Mouse (Mus musculus) neural tube, embryonic 11.5 days (tissue): Measurements from ENCODE around the gene Rnaseh1. TPM values are rescaled to one million over a fixed set of nuclear protein-coding genes. Genes with fewer than 3 reads are reported as not detected.

Experiments
- ATAC-seq: fragments of 200-750 bp; cut with Nextera tagmentation; 2 replicates; pipeline ENCODE4 v1.8.0; 2017; ENCODE audit warnings: moderate number of reproducible peaks, mild to moderate bottlenecking, moderate TSS enrichment, moderate library complexity; ENCODE audit not compliant: insufficient read depth, low FRiP score, low TSS enrichment
- DNase-seq: peaks from one replicate; pipeline ENCODE4 v3.0.0-alpha.2; 2015; ENCODE audit warnings: low spot score
- H3K27ac ChIP-seq: fragments of 300-500 bp; sonication (generic); 2 replicates; pipeline ENCODE4 v1.5.1; 2014; ENCODE audit warnings: low read depth, mild to moderate bottlenecking, low read length
- H3K27me3 ChIP-seq: fragments of 300-500 bp; sonication (generic); 2 replicates; pipeline ENCODE4 v1.6.1; 2014; ENCODE audit warnings: mild to moderate bottlenecking, low read length, mixed read lengths; ENCODE audit not compliant: control insufficient read depth, insufficient read depth
- H3K36me3 ChIP-seq: fragments of 300-500 bp; sonication (generic); 2 replicates; pipeline ENCODE4 v1.6.1; 2014; ENCODE audit warnings: mild to moderate bottlenecking, low read length, moderate library complexity, mixed read lengths; ENCODE audit not compliant: control insufficient read depth, insufficient read depth
- H3K4me1 ChIP-seq: fragments of 300-500 bp; sonication (generic); 2 replicates; pipeline ENCODE4 v1.6.1; 2014; ENCODE audit warnings: low read length, mixed read lengths; ENCODE audit not compliant: control insufficient read depth, insufficient read depth
- H3K4me2 ChIP-seq: fragments of 300-500 bp; sonication (generic); 2 replicates; pipeline ENCODE4 v1.6.1; 2014; ENCODE audit warnings: low read depth, mild to moderate bottlenecking, moderate library complexity
- H3K4me3 ChIP-seq: fragments of 300-500 bp; sonication (generic); 2 replicates; pipeline ENCODE4 v1.5.1; 2014; ENCODE audit warnings: low read depth, low read length
- H3K9ac ChIP-seq: fragments of 300-500 bp; sonication (generic); 2 replicates; pipeline ENCODE4 v1.6.1; 2014; ENCODE audit warnings: mild to moderate bottlenecking, low read length
- H3K9me3 ChIP-seq: fragments of 300-500 bp; sonication (generic); 2 replicates; pipeline ENCODE4 v1.6.1; 2016; ENCODE audit warnings: low read length; ENCODE audit not compliant: control insufficient read depth
- WGBS: fragments of 180-500 bp; shearing (Covaris S2); extraction: QIAGEN DNeasy Blood & Tissue Kit; methylation state at CpG from one replicate; pipeline ENCODE4 v1.1.7; 2014; 5-methylcytosine and 5-hydroxymethylcytosine counted together
- polyA plus RNA-seq: library from polyadenylated mRNA; unstranded; fragments of >200 nt; fragmentation: Nextera tagmentation; extraction: Ambion mirVana; gene quantifications from 2 replicates; pipeline ENCODE4 v1.2.1, GENCODE M21; 2014

Gene Rnaseh1
- polyA plus RNA-seq, 1 experiment from 2014 or later, result 28.5 TPM

- peak overlapping the region; percentile 77 for H3K27ac ChIP-seq
- ATAC-seq, result no peak
- peak overlapping the region; percentile 58 for H3K9ac ChIP-seq
- WGBS, result 73% methylated on average over 5 of the region's 5 CpGs
- H3K4me3 ChIP-seq, result peak overlapping the region; percentile 37; the same call in 1 of the 2 replicates
- peak overlapping the region; percentile 57 for H3K4me2 ChIP-seq
- no peak for DNase-seq
- H3K27me3 ChIP-seq, result no peaks in the 10 kb centered on the region
- H3K4me1 ChIP-seq, result peaks cover 6% of the 10 kb centered on the region; the same call in 1 of the 2 replicates
- H3K9me3 ChIP-seq, result no peaks in the 10 kb centered on the region; the same call in 1 of the 2 replicates
- H3K36me3 ChIP-seq, result no peaks in the 10 kb centered on the region; the same call in 1 of the 2 replicates
Measured at GRCm38 (mm10) chr12:28675925-28676209, 26.5 kb downstream of the Rnaseh1 start.

- 0 out of 2 replicates have a peak, but pooled peaks cover 3% of the 10 kb centered on the region for H3K4me1 ChIP-seq
- no peaks in the 10 kb centered on the region for H3K27me3 ChIP-seq
- WGBS, result 78% methylated on average over 1 of the region's 1 CpGs
- H3K9ac ChIP-seq, result no peak overlapping the region
- no peak overlapping the region for H3K27ac ChIP-seq
- ATAC-seq (no peak), DNase-seq (no peak)
- H3K4me3 ChIP-seq, result no peak overlapping the region
- H3K4me2 ChIP-seq, result no peak overlapping the region
- H3K36me3 ChIP-seq, result no peaks in the 10 kb centered on the region
- no peaks in the 10 kb centered on the region for H3K9me3 ChIP-seq
Measured at GRCm38 (mm10) chr12:28684674-28685073, 35.3 kb downstream of the Rnaseh1 start.

- Histone ChIP-seq H3K9me3 (no peaks in the 10 kb centered on the region), H3K27ac (no peak overlapping the region), H3K9ac (no peak overlapping the region), H3K4me3 (no peak overlapping the region), H3K4me2 (no peak overlapping the region), H3K4me1 (0 out of 2 replicates have a peak, but pooled peaks cover 3% of the 10 kb centered on the region), H3K27me3 (no peaks in the 10 kb centered on the region), H3K36me3 (no peaks in the 10 kb centered on the region)
- DNase-seq (no peak), ATAC-seq (no peak)
- WGBS, result 56% methylated on average over 3 of the region's 3 CpGs
Measured at GRCm38 (mm10) chr12:28685771-28686170, 36.4 kb downstream of the Rnaseh1 start.

GRCm38 (mm10) chr12:28686199-28686879, 36.9 kb downstream of the Rnaseh1 start:
- WGBS, result 55% methylated on average over 8 of the region's 8 CpGs
- Histone ChIP-seq H3K36me3 (peaks cover 4% of the 10 kb centered on the region), H3K27ac (no peak overlapping the region)

GRCm38 (mm10) chr12:28688996-28689395, 39.6 kb downstream of the Rnaseh1 start:
- H3K27me3 ChIP-seq, result no peaks in the 10 kb centered on the region
- H3K4me3 ChIP-seq, result no peak overlapping the region
- no peaks in the 10 kb centered on the region for H3K9me3 ChIP-seq
- H3K27ac ChIP-seq, result no peak overlapping the region
- 89% methylated on average over 6 of the region's 6 CpGs for WGBS
- H3K9ac ChIP-seq, result no peak overlapping the region
- H3K4me1 ChIP-seq, result 0 out of 2 replicates have a peak, but pooled peaks cover 3% of the 10 kb centered on the region
- DNase-seq (no peak), ATAC-seq (no peak)
- peaks cover 6% of the 10 kb centered on the region for H3K36me3 ChIP-seq
- H3K4me2 ChIP-seq, result no peak overlapping the region

More at GRCm38 (mm10) chr12:28686199-28686879, 36.9 kb downstream of the Rnaseh1 start:
- H3K4me1 ChIP-seq, result 0 out of 2 replicates have a peak, but pooled peaks cover 3% of the 10 kb centered on the region
- ATAC-seq (no peak), DNase-seq (peak; percentile 27)
- H3K9ac ChIP-seq, result no peak overlapping the region
- H3K9me3 ChIP-seq, result no peaks in the 10 kb centered on the region
- no peaks in the 10 kb centered on the region for H3K27me3 ChIP-seq
- H3K4me3 ChIP-seq, result no peak overlapping the region
- H3K4me2 ChIP-seq, result no peak overlapping the region

- Histone ChIP-seq H3K4me3 (no peak overlapping the region), H3K9ac (no peak overlapping the region), H3K4me1 (0 out of 2 replicates have a peak, but pooled peaks cover 3% of the 10 kb centered on the region), H3K27me3 (no peaks in the 10 kb centered on the region), H3K36me3 (peaks cover 6% of the 10 kb centered on the region), H3K27ac (no peak overlapping the region), H3K4me2 (no peak overlapping the region), H3K9me3 (no peaks in the 10 kb centered on the region)
- ATAC-seq (no peak), DNase-seq (no peak)
- WGBS, result 94% methylated on average over 7 of the region's 7 CpGs
Measured at GRCm38 (mm10) chr12:28690730-28691129, 41.3 kb downstream of the Rnaseh1 start.

GRCm38 (mm10) chr12:28693738-28694137, 44.3 kb downstream of the Rnaseh1 start:
- Histone ChIP-seq H3K36me3 (peaks cover 6% of the 10 kb centered on the region), H3K27me3 (no peaks in the 10 kb centered on the region), H3K9me3 (no peaks in the 10 kb centered on the region), H3K9ac (no peak overlapping the region), H3K4me1 (no peaks in the 10 kb centered on the region), H3K27ac (no peak overlapping the region), H3K4me3 (no peak overlapping the region), H3K4me2 (no peak overlapping the region)
- no peak for DNase-seq
- WGBS, result 84% methylated on average over 3 of the region's 3 CpGs
- ATAC-seq, result no peak

- H3K4me1 ChIP-seq, result no peaks in the 10 kb centered on the region
- no peak overlapping the region for H3K4me3 ChIP-seq
- 91% methylated on average over 2 of the region's 2 CpGs for WGBS
- ATAC-seq, result 0 out of 2 replicates have a peak, but pooled peaks have one; percentile 31
- H3K4me2 ChIP-seq, result no peak overlapping the region
- DNase-seq, result no peak
- H3K36me3 ChIP-seq, result peaks cover 6% of the 10 kb centered on the region
- H3K9me3 ChIP-seq, result no peaks in the 10 kb centered on the region
- no peak overlapping the region for H3K27ac ChIP-seq
- H3K9ac ChIP-seq, result no peak overlapping the region
- H3K27me3 ChIP-seq, result no peaks in the 10 kb centered on the region
Measured at GRCm38 (mm10) chr12:28694231-28694630, 44.8 kb downstream of the Rnaseh1 start.

GRCm38 (mm10) chr12:28694776-28695175, 45.4 kb downstream of the Rnaseh1 start:
- no peaks in the 10 kb centered on the region for H3K9me3 ChIP-seq
- 91% methylated on average over 7 of the region's 7 CpGs for WGBS

More at GRCm38 (mm10) chr12:28694776-28695175, 45.4 kb downstream of the Rnaseh1 start:
- ATAC-seq (no peak), DNase-seq (no peak)
- Histone ChIP-seq H3K27ac (no peak overlapping the region), H3K4me2 (no peak overlapping the region), H3K36me3 (peaks cover 6% of the 10 kb centered on the region), H3K27me3 (no peaks in the 10 kb centered on the region), H3K4me1 (no peaks in the 10 kb centered on the region), H3K9ac (no peak overlapping the region), H3K4me3 (no peak overlapping the region)
